Mouse (Mus musculus): Measurements from ENCODE around the gene Znrf2.

- TF ChIP-seq TCF12 (IDR thresholded peaks at IDR 0.05; ENCODE audit: low read depth, low read length) (no peak), BHLHE40 (IDR thresholded peaks at IDR 0.05; ENCODE audit: low read depth, low read length) (no peak), CTCF (conservative IDR thresholded peaks at IDR 0.05 in 1 of 2, IDR thresholded peaks at IDR 0.05 in 1 of 2; ENCODE audit: low read depth in 2 of 2, low read length in 2 of 2) (no peak), MAX (IDR thresholded peaks at IDR 0.05; ENCODE audit: low read length) (no peak), E2F4 (IDR thresholded peaks at IDR 0.05; ENCODE audit: insufficient replicate concordance, low read depth, low read length) (no peak)
Observed at GRCm38 (mm10) chr6:54815428-54816130, 1.1 kb upstream of the Znrf2 start.

Measured in CH12.LX (cell line).